Mouse (Mus musculus): ENCODE data around the gene Tnfrsf21.

Tnfrsf21 gene

GRCm38 (mm10) chr17:43075100-43075499 is 58.7 kb downstream of the Tnfrsf21 start:
- DNase-seq (ENCODE audit: extremely low spot score, low read depth, low spot score), result no peak

- no peak for DNase-seq (ENCODE audit: extremely low spot score, low read depth, low spot score)
Observed at GRCm38 (mm10) chr17:43075937-43076336, 59.6 kb downstream of the Tnfrsf21 start.

- DNase-seq (ENCODE audit: extremely low spot score, low read depth, low spot score), result peak; percentile 12
Observed at GRCm38 (mm10) chr17:43076801-43077493, 60.6 kb downstream of the Tnfrsf21 start.

- DNase-seq (ENCODE audit: extremely low spot score, low read depth, low spot score), result no peak
Observed at GRCm38 (mm10) chr17:43077540-43077939, 61.2 kb downstream of the Tnfrsf21 start.

- no peak for DNase-seq (ENCODE audit: extremely low spot score, low read depth, low spot score)
Observed at GRCm38 (mm10) chr17:43081225-43081624, 64.9 kb downstream of the Tnfrsf21 start.

GRCm38 (mm10) chr17:43089496-43089895 is 73.1 kb downstream of the Tnfrsf21 start:
- no peak for DNase-seq (ENCODE audit: extremely low spot score, low read depth, low spot score)

GRCm38 (mm10) chr17:43090948-43091724 is 74.8 kb downstream of the Tnfrsf21 start:
- no peak for DNase-seq (ENCODE audit: extremely low spot score, low read depth, low spot score)

GRCm38 (mm10) chr17:43092280-43092995 is 76.1 kb downstream of the Tnfrsf21 start:
- DNase-seq (ENCODE audit: extremely low spot score, low read depth, low spot score), result no peak

- DNase-seq (ENCODE audit: extremely low spot score, low read depth, low spot score), result no peak
Observed at GRCm38 (mm10) chr17:43094285-43094684, 77.9 kb downstream of the Tnfrsf21 start.

GRCm38 (mm10) chr17:43097101-43097688 is 80.8 kb downstream of the Tnfrsf21 start:
- DNase-seq (ENCODE audit: extremely low spot score, low read depth, low spot score), result no peak

GRCm38 (mm10) chr17:43106108-43106507 is 89.8 kb downstream of the Tnfrsf21 start:
- no peak for DNase-seq (ENCODE audit: extremely low spot score, low read depth, low spot score)

- DNase-seq (ENCODE audit: extremely low spot score, low read depth, low spot score), result no peak
Observed at GRCm38 (mm10) chr17:43107338-43107737, 91.0 kb downstream of the Tnfrsf21 start.

GRCm38 (mm10) chr17:43109501-43109900 is 93.1 kb downstream of the Tnfrsf21 start:
- no peak for DNase-seq (ENCODE audit: extremely low spot score, low read depth, low spot score)

- no peak for DNase-seq (ENCODE audit: extremely low spot score, low read depth, low spot score)
Observed at GRCm38 (mm10) chr17:43110168-43110885, 94.0 kb downstream of the Tnfrsf21 start.

- DNase-seq (ENCODE audit: extremely low spot score, low read depth, low spot score), result no peak
Observed at GRCm38 (mm10) chr17:43113391-43113984, 97.1 kb downstream of the Tnfrsf21 start.

- no peak for DNase-seq (ENCODE audit: extremely low spot score, low read depth, low spot score)
Observed at GRCm38 (mm10) chr17:43114086-43114581, 97.8 kb downstream of the Tnfrsf21 start.

GRCm38 (mm10) chr17:43114926-43115325 is 98.6 kb downstream of the Tnfrsf21 start:
- DNase-seq (ENCODE audit: extremely low spot score, low read depth, low spot score), result no peak

GRCm38 (mm10) chr17:43116748-43117147 is 100.4 kb downstream of the Tnfrsf21 start:
- DNase-seq (ENCODE audit: extremely low spot score, low read depth, low spot score), result no peak

GRCm38 (mm10) chr17:43119446-43119845 is 103.1 kb downstream of the Tnfrsf21 start:
- no peak for DNase-seq (ENCODE audit: extremely low spot score, low read depth, low spot score)

- DNase-seq (ENCODE audit: extremely low spot score, low read depth, low spot score), result no peak
Observed at GRCm38 (mm10) chr17:43121096-43121495, 104.7 kb downstream of the Tnfrsf21 start.
